Mouse (Mus musculus): ENCODE results near the gene F3. TPM values are rescaled to one million over a fixed set of nuclear protein-coding genes. Genes with fewer than 3 reads are reported as not detected.

F3 gene
- polyA plus RNA-seq, 1 experiment from 2014 or later: 0.17 TPM

DNA sequence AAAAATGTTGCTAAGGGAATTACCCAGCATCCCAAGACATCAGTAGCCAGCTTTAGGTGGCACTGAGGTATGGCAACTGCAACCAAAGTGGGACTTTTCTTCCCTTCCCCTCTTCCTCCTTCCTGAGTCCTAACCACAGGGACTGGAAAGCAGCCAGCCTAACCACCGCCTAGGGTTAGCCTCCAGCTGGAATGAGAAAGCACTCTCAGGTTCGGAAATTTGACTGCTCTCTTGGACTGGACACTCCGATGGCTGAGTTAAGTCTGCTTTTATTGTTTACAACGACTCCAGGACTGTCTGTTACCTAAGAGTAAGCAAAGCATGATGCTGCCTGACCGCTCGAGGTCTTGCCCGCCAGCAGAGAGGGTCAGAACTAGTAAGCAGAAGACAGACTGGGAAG lies 26.2 kb upstream of the F3 start:
- H3K79me2 ChIP-seq (ENCODE audit: inconsistent target): no peaks in the 10 kb centered on the region
- no peaks in the 10 kb centered on the region for H3K36me3 ChIP-seq (ENCODE audit: inconsistent target)
- H3K4me3 ChIP-seq (ENCODE audit: inconsistent target): no peak overlapping the region
- WGBS (ENCODE audit: missing documents): 25% methylated on average over 7 of the region's 7 CpGs
- no peak overlapping the region for H3K27ac ChIP-seq

DNA sequence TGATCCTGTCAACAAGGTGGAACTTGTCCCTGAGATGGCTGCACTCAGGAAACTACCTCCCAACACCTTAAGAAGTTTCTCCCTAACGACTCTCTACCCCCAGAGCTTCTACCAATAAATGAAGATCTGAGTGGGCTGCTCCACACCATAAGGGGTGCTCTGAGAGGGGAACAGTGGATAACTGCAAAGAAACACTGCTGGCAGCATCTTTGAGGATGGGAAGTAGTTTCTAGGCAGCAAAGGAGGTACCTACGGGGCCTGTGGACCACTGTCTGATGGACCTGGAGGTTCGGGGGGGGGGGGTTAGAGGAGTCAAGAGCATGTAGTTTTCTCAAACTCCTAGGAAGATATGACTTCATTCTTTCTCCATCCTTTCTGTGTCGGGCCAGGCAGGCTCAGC lies 23.9 kb upstream of the F3 start:
- Histone ChIP-seq H3K4me3 (ENCODE audit: inconsistent target) (no peak overlapping the region), H3K27ac (no peak overlapping the region), H3K36me3 (ENCODE audit: inconsistent target) (no peaks in the 10 kb centered on the region), H3K79me2 (ENCODE audit: inconsistent target) (no peaks in the 10 kb centered on the region)
- WGBS (ENCODE audit: missing documents): 89% methylated on average over 4 of the region's 4 CpGs

DNA sequence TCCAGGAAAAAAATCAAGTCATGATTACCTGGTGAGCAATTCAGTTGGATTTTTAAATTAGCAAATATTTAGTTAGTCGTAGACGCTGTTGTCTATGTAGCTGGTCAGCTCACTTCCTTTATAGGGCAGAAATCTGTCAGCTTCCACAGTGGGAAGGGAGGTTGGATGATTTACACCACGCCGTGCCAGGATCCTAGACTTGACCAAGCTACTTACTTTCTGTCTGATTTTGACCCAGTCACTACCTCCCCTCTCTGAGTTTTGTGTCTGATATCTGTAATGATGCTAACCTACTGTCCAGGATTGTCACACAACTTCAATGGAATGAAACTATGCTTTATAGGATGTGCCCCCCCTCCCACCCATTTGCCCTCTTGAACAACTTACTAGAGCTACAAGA lies 23.5 kb upstream of the F3 start:
- no peak overlapping the region for H3K27ac ChIP-seq
- WGBS (ENCODE audit: missing documents): 96% methylated on average over 4 of the region's 4 CpGs
- no peaks in the 10 kb centered on the region for H3K36me3 ChIP-seq (ENCODE audit: inconsistent target)
- H3K79me2 ChIP-seq (ENCODE audit: inconsistent target): no peaks in the 10 kb centered on the region
- no peak overlapping the region for H3K4me3 ChIP-seq (ENCODE audit: inconsistent target)

DNA sequence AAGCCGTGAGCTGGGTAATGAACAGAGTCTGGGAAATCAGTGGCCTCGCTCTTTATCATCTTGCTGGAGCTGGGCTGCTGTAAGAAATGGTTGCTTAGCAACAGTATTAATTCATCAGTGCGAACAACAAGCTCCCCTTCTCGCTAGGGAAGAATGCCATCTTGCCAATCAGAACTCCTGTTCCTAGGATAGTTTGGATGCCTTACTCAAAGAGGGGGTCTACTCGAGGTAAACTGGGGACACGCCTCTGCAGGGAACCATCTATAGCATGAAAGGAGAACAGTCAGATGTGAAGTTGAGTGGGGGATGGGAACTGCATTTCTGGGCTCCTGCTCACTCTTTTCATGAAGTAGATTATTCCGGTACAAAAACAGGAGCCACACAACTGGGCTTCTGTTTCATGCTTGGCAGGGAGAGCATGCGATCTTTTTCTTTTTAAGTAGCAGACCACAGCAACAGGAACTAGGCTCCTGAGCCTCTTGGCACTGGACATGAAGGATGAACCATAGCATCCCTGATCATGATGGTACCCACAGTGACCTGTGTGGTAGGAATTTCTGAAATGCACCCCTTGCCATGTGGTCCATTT lies 22.9 kb upstream of the F3 start:
- Histone ChIP-seq H3K36me3 (ENCODE audit: inconsistent target) (no peaks in the 10 kb centered on the region), H3K4me3 (ENCODE audit: inconsistent target) (no peak overlapping the region), H3K79me2 (ENCODE audit: inconsistent target) (no peaks in the 10 kb centered on the region), H3K27ac (no peak overlapping the region)
- 83% methylated on average over 8 of the region's 8 CpGs for WGBS (ENCODE audit: missing documents)

DNA sequence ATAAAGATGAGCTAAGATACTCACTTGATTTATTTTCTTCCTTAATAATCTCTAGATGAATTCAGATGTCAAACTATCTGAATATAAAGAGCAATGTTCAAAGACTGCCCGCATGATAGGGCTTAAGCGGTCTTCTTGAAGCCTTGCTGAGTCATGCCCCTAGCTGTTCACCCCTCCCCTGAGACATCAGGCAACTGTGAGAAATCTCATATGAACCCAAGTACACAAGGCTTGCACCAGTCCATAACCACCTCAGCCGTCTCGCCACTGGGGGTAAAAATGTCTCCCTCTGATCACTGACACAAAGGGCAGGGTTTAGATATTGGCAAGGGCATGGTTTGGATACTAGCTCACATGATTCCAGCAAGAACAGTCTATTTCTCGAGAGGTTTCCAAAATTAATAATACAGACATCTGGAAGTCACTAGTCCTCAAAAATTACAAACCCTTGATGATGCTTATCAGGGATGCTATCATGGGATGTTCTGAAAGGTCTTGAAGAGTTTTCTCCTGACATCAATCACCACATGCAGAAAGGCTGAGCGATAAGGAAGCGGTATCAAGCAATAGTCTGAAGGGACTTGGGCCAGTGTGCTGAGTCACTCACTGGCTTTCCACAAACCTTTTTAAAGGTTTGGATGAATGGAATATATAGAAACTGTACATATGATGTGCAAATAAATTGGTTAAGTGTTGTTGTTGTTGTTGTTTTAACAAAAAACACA lies 20.0 kb upstream of the F3 start:
- WGBS (ENCODE audit: missing documents): 57% methylated on average over 7 of the region's 7 CpGs
- Histone ChIP-seq H3K27ac (no peak overlapping the region), H3K4me3 (ENCODE audit: inconsistent target) (no peak overlapping the region), H3K36me3 (ENCODE audit: inconsistent target) (no peaks in the 10 kb centered on the region), H3K79me2 (ENCODE audit: inconsistent target) (no peaks in the 10 kb centered on the region)

DNA sequence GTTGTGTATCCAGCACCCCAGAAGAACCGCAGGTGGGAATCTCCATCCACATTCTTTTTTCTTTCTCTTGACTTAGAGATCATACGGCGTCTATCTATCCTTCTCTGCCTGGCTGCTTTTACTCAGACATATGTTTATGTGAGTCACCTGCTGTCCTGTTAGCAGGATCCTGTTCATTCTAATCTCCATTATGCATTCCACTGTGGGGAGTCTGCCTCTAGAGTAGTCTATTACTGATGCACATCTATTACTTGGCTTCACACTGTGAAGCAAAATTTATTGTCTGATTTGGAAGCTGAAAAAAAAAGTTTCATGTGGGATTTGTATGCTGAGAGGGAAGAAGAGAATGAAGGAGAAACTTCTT lies 19.5 kb upstream of the F3 start:
- H3K79me2 ChIP-seq (ENCODE audit: inconsistent target): no peaks in the 10 kb centered on the region
- no peak overlapping the region for H3K4me3 ChIP-seq (ENCODE audit: inconsistent target)
- no peak overlapping the region for H3K27ac ChIP-seq
- no peaks in the 10 kb centered on the region for H3K36me3 ChIP-seq (ENCODE audit: inconsistent target)
- WGBS (ENCODE audit: missing documents): 92% methylated on average over 3 of the region's 3 CpGs

DNA sequence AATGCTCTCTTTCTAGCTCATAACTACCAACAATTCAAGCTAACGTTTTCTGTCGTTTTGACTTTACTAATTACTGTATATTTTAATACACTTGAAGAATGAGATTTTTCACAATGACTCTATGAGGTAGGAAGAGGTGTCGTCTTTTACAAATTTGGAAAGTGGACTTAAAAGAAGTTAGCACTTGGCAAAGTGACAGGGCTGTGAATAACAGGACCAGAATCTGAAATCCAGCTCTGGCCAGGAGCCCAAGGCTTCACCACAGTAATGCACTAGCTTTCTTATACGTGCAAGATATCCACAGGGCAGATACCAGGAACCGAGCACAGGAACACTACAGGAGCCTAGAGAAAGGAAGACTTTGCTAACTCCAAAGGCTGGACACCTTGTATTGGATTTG lies 17.2 kb upstream of the F3 start:
- Histone ChIP-seq H3K27ac (no peak overlapping the region), H3K4me3 (ENCODE audit: inconsistent target) (no peak overlapping the region), H3K36me3 (ENCODE audit: inconsistent target) (no peaks in the 10 kb centered on the region), H3K79me2 (ENCODE audit: inconsistent target) (no peaks in the 10 kb centered on the region)
- WGBS (ENCODE audit: missing documents): 77% methylated on average over 5 of the region's 5 CpGs

DNA sequence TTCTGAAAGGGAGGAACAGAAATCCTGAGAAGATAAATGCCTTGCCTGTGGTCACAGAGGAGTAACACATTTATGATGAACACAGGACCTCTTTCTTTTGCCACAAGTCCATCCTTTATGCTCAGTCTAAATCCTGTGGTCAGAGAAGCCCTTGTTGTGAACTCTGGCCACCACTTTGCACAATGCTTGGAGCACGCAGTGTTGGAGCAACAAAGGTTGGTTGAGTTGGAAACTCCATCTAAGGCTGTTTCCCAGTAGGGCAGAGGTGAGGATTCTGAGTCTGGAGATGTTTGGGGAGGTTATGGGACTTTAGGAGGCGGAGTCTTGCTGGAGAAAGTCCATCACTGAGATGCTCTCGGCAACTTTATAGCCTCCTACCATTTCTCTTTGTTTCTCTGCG lies 16.2 kb upstream of the F3 start:
- H3K79me2 ChIP-seq (ENCODE audit: inconsistent target): no peaks in the 10 kb centered on the region
- 100% methylated on average over 4 of the region's 4 CpGs for WGBS (ENCODE audit: missing documents)
- no peak overlapping the region for H3K4me3 ChIP-seq (ENCODE audit: inconsistent target)
- no peaks in the 10 kb centered on the region for H3K36me3 ChIP-seq (ENCODE audit: inconsistent target)
- no peak overlapping the region for H3K27ac ChIP-seq

DNA sequence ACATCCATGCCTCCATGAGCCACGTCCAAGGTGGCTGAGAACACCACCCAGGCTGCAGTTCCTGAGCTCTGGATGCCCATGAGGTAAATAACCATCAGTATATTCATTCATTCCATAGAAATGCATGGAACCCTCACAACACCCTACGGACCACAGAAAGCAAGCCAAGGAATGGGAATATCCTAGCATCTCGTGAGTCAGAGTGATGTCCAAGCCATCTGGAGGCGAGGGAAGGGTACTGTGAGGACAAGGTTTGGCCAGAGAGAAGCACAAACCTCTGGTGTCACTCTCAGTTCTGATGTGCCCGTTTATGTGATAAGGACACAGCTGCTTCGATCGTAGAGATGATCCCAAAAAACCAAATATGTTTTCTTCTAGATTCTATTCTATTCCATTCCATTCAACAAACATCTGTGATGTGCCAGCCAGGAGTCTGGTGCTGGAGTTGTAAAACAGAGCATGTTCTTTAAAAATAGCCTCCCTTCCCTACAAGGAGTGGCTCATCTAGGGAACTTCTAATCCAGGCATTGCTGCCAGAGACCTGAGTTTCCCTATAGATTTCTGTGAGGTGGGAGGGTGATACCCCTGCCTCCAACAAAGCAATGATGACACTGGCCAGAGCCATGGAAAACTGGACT lies 12.3 kb upstream of the F3 start:
- no peaks in the 10 kb centered on the region for H3K79me2 ChIP-seq (ENCODE audit: inconsistent target)
- no peaks in the 10 kb centered on the region for H3K36me3 ChIP-seq (ENCODE audit: inconsistent target)
- WGBS (ENCODE audit: missing documents): 94% methylated on average over 7 of the region's 7 CpGs
- H3K4me3 ChIP-seq (ENCODE audit: inconsistent target): no peak overlapping the region
- no peak overlapping the region for H3K27ac ChIP-seq

DNA sequence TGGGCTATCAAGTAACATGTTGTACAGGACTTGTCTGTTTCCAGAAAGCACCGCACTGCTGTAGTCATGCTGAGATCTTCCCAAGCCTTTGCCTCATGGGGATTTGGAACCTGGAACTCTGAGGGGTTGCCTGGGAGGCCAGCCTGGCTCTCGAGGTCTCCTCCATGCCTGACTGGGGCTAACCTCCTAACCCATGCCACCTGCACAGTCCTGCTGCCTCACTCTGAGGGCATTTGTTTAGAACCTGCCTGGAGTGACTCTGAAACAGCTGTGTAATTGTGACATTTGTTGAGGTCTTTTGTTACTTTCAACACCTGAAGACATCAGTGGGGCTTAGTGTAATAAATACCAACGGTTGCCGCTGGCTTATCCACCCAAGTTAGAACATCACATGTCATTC lies 11.1 kb upstream of the F3 start:
- WGBS (ENCODE audit: missing documents): 90% methylated on average over 4 of the region's 4 CpGs
- Histone ChIP-seq H3K4me3 (ENCODE audit: inconsistent target) (no peak overlapping the region), H3K27ac (no peak overlapping the region), H3K79me2 (ENCODE audit: inconsistent target) (no peaks in the 10 kb centered on the region), H3K36me3 (ENCODE audit: inconsistent target) (no peaks in the 10 kb centered on the region)

DNA sequence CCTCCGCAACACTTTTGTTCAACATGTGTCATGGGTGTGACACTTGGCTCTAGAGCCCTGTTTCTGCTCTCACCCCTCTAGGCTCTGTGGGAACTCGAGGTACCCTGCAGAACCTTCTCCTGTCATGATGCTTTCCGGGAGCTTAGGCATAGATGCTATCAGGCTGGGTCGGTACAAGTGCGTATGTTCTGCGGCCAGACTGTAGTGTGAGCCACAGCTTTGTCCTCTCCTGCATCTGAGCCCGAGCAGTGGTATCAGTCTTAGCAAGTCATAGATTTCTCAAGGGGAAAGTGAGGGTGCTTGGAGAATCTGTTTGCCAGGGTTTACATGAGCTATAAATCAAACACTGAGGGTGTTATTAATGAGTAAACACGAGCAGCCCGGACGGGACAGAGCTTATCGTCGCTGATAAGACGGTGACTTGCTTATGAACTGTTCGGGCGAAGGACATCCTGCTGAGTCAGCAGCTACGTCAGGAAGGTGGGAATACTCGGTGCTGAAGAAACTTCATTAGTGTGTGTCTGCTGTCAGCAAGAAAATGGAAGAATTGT lies 10.1 kb upstream of the F3 start:
- no peaks in the 10 kb centered on the region for H3K79me2 ChIP-seq (ENCODE audit: inconsistent target)
- WGBS (ENCODE audit: missing documents): 47% methylated on average over 17 of the region's 17 CpGs
- no peak overlapping the region for H3K4me3 ChIP-seq (ENCODE audit: inconsistent target)
- no peaks in the 10 kb centered on the region for H3K36me3 ChIP-seq (ENCODE audit: inconsistent target)
- no peak overlapping the region for H3K27ac ChIP-seq

DNA sequence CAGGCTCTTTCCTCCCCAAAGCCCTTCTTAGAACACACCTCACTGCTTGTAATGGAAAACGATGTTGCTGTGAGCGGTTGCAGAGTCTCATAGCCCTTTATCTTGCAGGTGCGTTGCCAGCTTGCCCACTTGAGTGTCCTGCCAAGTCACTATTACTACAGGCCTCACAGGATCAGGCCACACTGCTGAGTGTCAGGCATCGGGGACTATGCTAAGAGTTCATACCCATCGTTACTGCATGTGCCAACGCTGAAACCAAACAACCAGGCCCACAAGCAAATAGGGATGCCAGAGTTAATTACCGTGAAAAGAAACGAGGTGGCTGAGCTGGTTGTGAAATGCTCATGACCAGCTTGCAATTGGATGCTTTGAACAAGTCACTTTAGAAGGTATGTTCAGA lies 9.5 kb upstream of the F3 start:
- H3K36me3 ChIP-seq (ENCODE audit: inconsistent target): no peaks in the 10 kb centered on the region
- H3K79me2 ChIP-seq (ENCODE audit: inconsistent target): no peaks in the 10 kb centered on the region
- no peak overlapping the region for H3K4me3 ChIP-seq (ENCODE audit: inconsistent target)
- H3K27ac ChIP-seq: no peak overlapping the region
- 82% methylated on average over 8 of the region's 8 CpGs for WGBS (ENCODE audit: missing documents)

DNA sequence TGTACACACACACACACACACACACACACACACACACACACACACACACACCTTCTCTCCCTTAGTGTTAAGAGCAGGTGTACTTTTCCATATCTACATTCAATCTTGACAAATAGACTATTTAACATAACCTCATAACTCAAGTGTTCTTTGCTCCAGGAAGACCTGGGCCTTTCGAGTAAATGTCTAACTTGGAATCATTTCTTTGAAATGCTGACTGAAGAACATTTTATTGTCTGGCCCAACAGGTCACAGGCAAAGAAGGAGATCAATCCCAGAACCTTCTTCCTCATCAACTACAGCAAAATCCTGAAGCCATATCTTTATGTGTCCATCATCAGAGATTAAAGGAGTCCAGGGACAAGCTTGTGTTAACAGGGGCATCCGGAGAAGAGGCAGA lies 8.9 kb upstream of the F3 start:
- H3K79me2 ChIP-seq (ENCODE audit: inconsistent target): no peaks in the 10 kb centered on the region
- H3K27ac ChIP-seq: no peak overlapping the region
- H3K4me3 ChIP-seq (ENCODE audit: inconsistent target): no peak overlapping the region
- H3K36me3 ChIP-seq (ENCODE audit: inconsistent target): no peaks in the 10 kb centered on the region
- 96% methylated on average over 2 of the region's 2 CpGs for WGBS (ENCODE audit: missing documents)

DNA sequence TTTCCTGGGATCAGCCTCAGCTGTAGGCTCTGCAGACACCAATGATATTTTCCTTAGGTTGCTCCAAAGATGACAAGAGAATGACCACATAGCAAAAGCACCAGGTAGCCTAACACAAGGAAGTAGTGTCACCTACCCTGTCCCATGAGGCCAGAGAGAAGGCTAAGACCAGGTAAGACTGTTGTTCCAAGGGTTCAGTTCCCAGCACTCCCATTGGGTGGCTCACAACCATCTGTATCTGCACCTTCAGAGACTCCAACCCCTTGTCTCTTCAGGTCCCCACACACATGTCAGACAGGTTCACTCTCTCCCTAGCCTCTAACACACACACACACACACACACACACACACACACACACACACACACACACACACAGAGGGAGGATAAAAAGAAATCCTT lies 8.0 kb upstream of the F3 start:
- no peak overlapping the region for H3K4me3 ChIP-seq (ENCODE audit: inconsistent target)
- no peaks in the 10 kb centered on the region for H3K79me2 ChIP-seq (ENCODE audit: inconsistent target)
- H3K36me3 ChIP-seq (ENCODE audit: inconsistent target): no peaks in the 10 kb centered on the region
- no peak overlapping the region for H3K27ac ChIP-seq

DNA sequence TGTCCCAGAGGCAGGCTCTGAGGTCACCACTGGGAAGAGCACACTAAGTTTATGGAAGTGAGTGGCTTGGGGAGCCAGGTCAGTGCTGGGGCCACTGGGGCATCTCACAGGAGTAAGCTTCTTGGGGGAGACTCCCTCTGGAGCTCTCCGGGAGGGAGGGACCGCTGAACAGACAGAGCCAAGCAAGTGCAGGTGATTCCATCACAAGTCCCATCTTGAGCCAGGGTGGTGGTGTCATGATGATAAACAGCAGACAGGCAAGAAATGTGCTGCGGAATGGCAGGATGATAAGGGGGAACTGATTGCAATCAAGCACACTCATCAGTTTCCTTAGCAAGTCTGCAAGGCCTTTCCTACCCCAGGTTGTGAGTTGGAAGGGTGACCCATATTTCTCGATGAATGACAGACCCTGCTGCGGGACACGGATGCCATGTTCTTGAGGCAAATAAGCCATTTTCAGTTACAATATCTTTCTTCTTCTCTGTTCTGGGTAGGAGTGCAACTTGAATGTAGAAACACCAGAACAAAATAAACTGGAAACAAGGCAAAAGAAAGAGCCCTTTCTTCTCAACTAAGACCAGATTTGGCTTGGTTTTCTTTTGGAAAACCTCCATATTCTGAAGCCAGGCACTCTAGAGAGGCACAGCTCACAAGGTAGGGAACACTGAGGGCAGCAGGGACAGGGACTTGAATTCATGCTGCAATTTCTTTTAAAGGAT lies 7.4 kb upstream of the F3 start:
- Histone ChIP-seq H3K36me3 (ENCODE audit: inconsistent target) (no peaks in the 10 kb centered on the region), H3K79me2 (ENCODE audit: inconsistent target) (no peaks in the 10 kb centered on the region), H3K4me3 (ENCODE audit: inconsistent target) (no peak overlapping the region), H3K27ac (no peak overlapping the region)
- WGBS (ENCODE audit: missing documents): 71% methylated on average over 6 of the region's 6 CpGs

Measured in macrophage (primary cell).